In genomic region chr9:40877881-40878235, GRCm38 (mm10) we compare ENCODE assay signal across 8 mouse cellular contexts. TPM values are rescaled to one million over a fixed set of nuclear protein-coding genes. Genes with fewer than 3 reads are reported as not detected.
DNase-seq lines count a peak whose midpoint lies in the region; ATAC-seq and TF ChIP-seq lines count a peak whose summit lies in the region.

No protein-coding gene starts in this region.

- no peak overlapping the region for H3K9ac ChIP-seq in heart, embryonic 14.5 days (ENCODE audit: low read length)
- no peak overlapping the region for H3K9ac ChIP-seq in hindbrain, embryonic 16.5 days (ENCODE audit: low read depth, low read length)
- no peak overlapping the region for H3K9ac ChIP-seq in midbrain, postnatal 0 days (replicated peaks; ENCODE audit: low read length, poor library complexity, severe bottlenecking)

- H3K27ac ChIP-seq in heart, embryonic 14.5 days (replicated peaks in 1 of 2; ENCODE audit: control insufficient read depth in 1 of 2, insufficient read depth in 1 of 2, low read depth in 2 of 2, low read length in 2 of 2) = no peak overlapping the region
- no peak overlapping the region for H3K27ac ChIP-seq in hindbrain, embryonic 16.5 days (ENCODE audit: low read depth, low read length)
- no peak overlapping the region for H3K27ac ChIP-seq in midbrain, postnatal 0 days (ENCODE audit: low read depth, low read length)

- DNase-seq in heart, postnatal 14 days = no peak
- peak; percentile 52 for DNase-seq in brain, embryonic 14.5 days (ENCODE audit: low read depth)
- no peak for DNase-seq in midbrain, postnatal 0 days (ENCODE audit: low spot score)
- no peak for DNase-seq in thymus, adult 18-20 months
- no peak for DNase-seq in frontal cortex, adult 2 months (ENCODE audit: extremely low spot score in 1 of 2, low spot score in 1 of 2)
- DNase-seq in right cerebral cortex, postnatal 14 days = no peak

- no peaks in the 10 kb centered on the region for H3K36me3 ChIP-seq in heart, embryonic 14.5 days (ENCODE audit: control insufficient read depth, insufficient read depth, low read length)
- H3K36me3 ChIP-seq in hindbrain, embryonic 16.5 days (ENCODE audit: control insufficient read depth, insufficient read depth, low read length) = no peaks in the 10 kb centered on the region
- no peaks in the 10 kb centered on the region for H3K36me3 ChIP-seq in midbrain, postnatal 0 days (ENCODE audit: insufficient read depth, low read length)

- no peak for ATAC-seq in heart, embryonic 14.5 days (ENCODE audit: insufficient number of reproducible peaks, insufficient read depth, low FRiP score, low read depth)
- no peak for ATAC-seq in hindbrain, embryonic 16.5 days
- ATAC-seq in midbrain, postnatal 0 days (ENCODE audit: low FRiP score) = no peak

- H3K27me3 ChIP-seq in heart, embryonic 14.5 days (ENCODE audit: control insufficient read depth, insufficient read depth, low read length) = peaks cover 97% of the 10 kb centered on the region
- peaks cover 69% of the 10 kb centered on the region for H3K27me3 ChIP-seq in hindbrain, embryonic 16.5 days (replicated peaks; ENCODE audit: control insufficient read depth, insufficient read depth, low read length)
- H3K27me3 ChIP-seq in midbrain, postnatal 0 days (ENCODE audit: insufficient read depth, low read length) = peaks cover 46% of the 10 kb centered on the region

- peaks cover 2 to 11% of the 10 kb centered on the region in 2 experiments; a peak in 3 of 4 replicates for H3K4me1 ChIP-seq in heart, embryonic 14.5 days (ENCODE audit: control insufficient read depth in 2 of 2, insufficient read depth in 2 of 2, low read length in 2 of 2)
- peaks cover 7% of the 10 kb centered on the region; the same call in 1 of the 2 replicates for H3K4me1 ChIP-seq in hindbrain, embryonic 16.5 days (ENCODE audit: control insufficient read depth, insufficient read depth, low read depth, low read length)
- no peaks in the 10 kb centered on the region for H3K4me1 ChIP-seq in midbrain, postnatal 0 days (ENCODE audit: insufficient read depth, low read length)

- no peak for TF ChIP-seq POLR2A in brain, embryonic 14.5 days (IDR thresholded peaks at IDR 0.05; ENCODE audit: borderline replicate concordance, extremely low read depth, insufficient read depth, insufficient read length, poor library complexity, severe bottlenecking)

- no peaks in the 10 kb centered on the region for H3K9me3 ChIP-seq in heart, embryonic 14.5 days (ENCODE audit: control insufficient read depth, low read length)
- H3K9me3 ChIP-seq in hindbrain, embryonic 16.5 days (ENCODE audit: control insufficient read depth, low read length) = no peaks in the 10 kb centered on the region
- H3K9me3 ChIP-seq in midbrain, postnatal 0 days (ENCODE audit: low read length) = no peaks in the 10 kb centered on the region

- no peak for TF ChIP-seq CTCF in brain, embryonic 14.5 days (IDR thresholded peaks at IDR 0.05; ENCODE audit: borderline replicate concordance, extremely low read depth, insufficient read depth, insufficient read length)
- no peak for TF ChIP-seq CTCF in midbrain, postnatal 0 days (IDR thresholded peaks at IDR 0.05)

- intact Hi-C loops in heart, postnatal 14 days (cut with DNase I) = no loop called here

- peak overlapping the region; percentile 59 for H3K4me2 ChIP-seq in heart, embryonic 14.5 days (ENCODE audit: low read length)
- H3K4me2 ChIP-seq in hindbrain, embryonic 16.5 days (ENCODE audit: low read length) = peak overlapping the region; percentile 8; the same call in 1 of the 2 replicates
- peak overlapping the region; percentile 18; the same call in 1 of the 2 replicates for H3K4me2 ChIP-seq in midbrain, postnatal 0 days (ENCODE audit: low read depth, low read length, poor library complexity, severe bottlenecking)

- WGBS in heart, embryonic 14.5 days = under 1% methylated on average over 29 of the region's 29 CpGs
- WGBS in hindbrain, embryonic 16.5 days = 0% methylated on average over 25 of the region's 29 CpGs
- 0% methylated on average over 29 of the region's 29 CpGs for WGBS in midbrain, postnatal 0 days

- peak overlapping the region; percentile 3 to 29 for H3K4me3 ChIP-seq in heart, embryonic 14.5 days (ENCODE audit: control insufficient read depth in 1 of 2, insufficient read depth in 1 of 2, low read depth in 1 of 2, low read length in 2 of 2)
- H3K4me3 ChIP-seq in hindbrain, embryonic 16.5 days (ENCODE audit: low read length) = peak overlapping the region; percentile 3
- 0 out of 2 replicates have a peak overlapping the region, but pooled peaks have one; percentile 5 for H3K4me3 ChIP-seq in midbrain, postnatal 0 days (ENCODE audit: low read depth, low read length)

RNA-seq across cellular contexts. Expression of gene Bsx, which starts 3.9 kb away (rescaled TPM):
- polyA plus RNA-seq in heart, embryonic 14.5 days (2014; fragmentation: Nextera tagmentation; extraction: Ambion mirVana) = not detected in 2 replicates
- not detected for total RNA-seq in heart, postnatal 14 days (2021)
- 1.5 and 2.5 TPM in 2 replicates for polyA plus RNA-seq in brain, embryonic 14.5 days (2012; rRNA removed)
- polyA plus RNA-seq in hindbrain, embryonic 16.5 days (2015; fragmentation: Nextera tagmentation; extraction: Ambion mirVana) = not detected in 2 replicates
- total RNA-seq in midbrain, postnatal 0 days (2014; rRNA removed) = 0.24 TPM in 1 of 2 replicates, not detected in the other
- 1.5 and 2.8 TPM in 2 replicates for polyA plus RNA-seq in midbrain, postnatal 0 days (2015; fragmentation: Nextera tagmentation; extraction: Ambion mirVana)
- polyA plus RNA-seq in frontal cortex, adult 2 months (2012; rRNA removed) = 0.13 and 0.14 TPM in 2 replicates

Comparison
In these comparisons a context has a peak if more than half of its experiments do, and no peak if none do; other contexts are left out.
1. H3K4me2 ChIP-seq: peak in every context shown above with its lines; median percentile 59 in heart, embryonic 14.5 days; 18 in midbrain, postnatal 0 days; 8 in hindbrain, embryonic 16.5 days.